Mouse (Mus musculus): ENCODE results near the gene Zfhx3. TPM values are rescaled to one million over a fixed set of nuclear protein-coding genes. Genes with fewer than 3 reads are reported as not detected.

The Zfhx3 gene
- polyA plus RNA-seq, 1 experiment from 2014 or later: 3.3 TPM

GRCm38 (mm10) chr8:108061972-108062371 lies 119.5 kb downstream of the Zfhx3 start:
- H3K36me3 ChIP-seq (ENCODE audit: control insufficient read depth, insufficient read depth): no peaks in the 10 kb centered on the region
- H3K9ac ChIP-seq (ENCODE audit: low read length): no peak overlapping the region
- no peak overlapping the region for H3K4me2 ChIP-seq (ENCODE audit: low read depth, low read length)
- no peak overlapping the region for H3K4me3 ChIP-seq (ENCODE audit: low read length)
- ATAC-seq (replicated peaks; ENCODE audit: extremely low read depth, insufficient read depth, low FRiP score): no peak
- H3K27ac ChIP-seq (ENCODE audit: low read length): no peak overlapping the region
- no peaks in the 10 kb centered on the region for H3K4me1 ChIP-seq (ENCODE audit: control insufficient read depth, insufficient read depth, low read length)
- H3K27me3 ChIP-seq (ENCODE audit: control insufficient read depth, insufficient read depth, low read length): no peaks in the 10 kb centered on the region
- H3K9me3 ChIP-seq (replicated peaks; ENCODE audit: control insufficient read depth, low read length): no peaks in the 10 kb centered on the region
- WGBS: 79% methylated on average over 12 of the region's 12 CpGs

DNA sequence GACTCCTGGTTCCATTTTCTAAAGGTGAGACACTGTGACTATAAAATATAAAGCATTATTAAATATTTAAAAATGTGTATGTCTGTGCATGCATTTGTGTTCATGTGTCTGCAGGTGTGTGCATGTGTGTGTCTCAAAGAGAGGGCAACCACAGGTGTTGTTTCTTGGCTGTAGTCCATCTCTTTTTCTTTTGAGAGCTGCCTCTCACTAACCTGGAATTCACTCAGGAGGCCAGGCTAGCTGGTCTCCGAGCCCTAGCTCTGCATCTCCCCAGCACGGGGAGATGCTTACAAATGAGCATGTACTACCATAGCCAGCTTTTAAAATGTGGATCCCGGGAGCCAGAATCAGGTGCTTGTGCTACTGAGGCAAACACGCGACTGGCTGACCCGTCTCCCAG lies 124.7 kb downstream of the Zfhx3 start:
- no peaks in the 10 kb centered on the region for H3K36me3 ChIP-seq (ENCODE audit: control insufficient read depth, insufficient read depth)
- no peak overlapping the region for H3K9ac ChIP-seq (ENCODE audit: low read length)
- H3K9me3 ChIP-seq (replicated peaks; ENCODE audit: control insufficient read depth, low read length): no peaks in the 10 kb centered on the region
- H3K4me1 ChIP-seq (ENCODE audit: control insufficient read depth, insufficient read depth, low read length): no peaks in the 10 kb centered on the region
- no peaks in the 10 kb centered on the region for H3K27me3 ChIP-seq (ENCODE audit: control insufficient read depth, insufficient read depth, low read length)
- ATAC-seq (replicated peaks; ENCODE audit: extremely low read depth, insufficient read depth, low FRiP score): no peak
- no peak overlapping the region for H3K4me2 ChIP-seq (ENCODE audit: low read depth, low read length)
- WGBS: 83% methylated on average over 6 of the region's 6 CpGs
- no peak overlapping the region for H3K4me3 ChIP-seq (ENCODE audit: low read length)
- no peak overlapping the region for H3K27ac ChIP-seq (ENCODE audit: low read length)

DNA sequence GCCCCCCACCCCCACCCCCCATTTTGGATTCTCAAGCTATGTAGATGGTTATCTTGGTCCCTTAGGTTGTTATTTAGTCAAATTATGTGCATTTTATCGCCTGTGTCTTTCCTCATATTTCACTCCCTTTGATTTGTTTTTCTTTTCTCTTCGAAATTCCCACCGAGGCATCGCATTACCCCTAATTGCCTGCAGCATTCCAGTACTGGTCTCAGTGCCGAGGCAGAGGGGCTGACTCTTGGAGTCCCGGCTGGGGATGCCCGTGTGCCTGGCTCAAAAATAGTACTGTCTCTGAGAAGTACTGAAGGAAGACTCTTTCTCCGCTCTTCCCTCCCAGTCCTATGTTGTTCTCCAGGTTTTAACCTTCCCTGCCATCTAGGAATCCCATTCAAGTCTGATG lies 125.8 kb downstream of the Zfhx3 start:
- 45% methylated on average over 8 of the region's 8 CpGs for WGBS
- H3K9ac ChIP-seq (ENCODE audit: low read length): no peak overlapping the region

DNA sequence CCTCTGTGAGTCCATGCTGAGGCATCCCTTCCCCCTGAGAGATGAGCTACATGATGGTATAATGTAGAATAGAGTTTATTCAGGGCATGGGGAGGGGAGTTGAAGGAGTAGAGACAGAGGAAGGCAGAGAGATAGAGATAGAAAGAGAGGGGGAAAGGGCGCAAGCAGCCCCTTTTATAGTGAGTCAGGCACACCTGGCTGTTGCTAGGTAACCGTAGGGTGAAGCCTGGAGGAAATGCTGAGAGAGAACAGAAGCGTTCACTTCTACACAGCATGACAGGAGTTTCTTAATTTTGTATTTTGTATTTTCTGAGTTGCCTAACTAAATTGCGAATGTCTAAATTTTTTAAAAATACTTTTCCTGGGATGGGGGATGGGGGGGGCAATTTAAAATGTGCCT lies 128.0 kb downstream of the Zfhx3 start:
- 70% methylated on average over 4 of the region's 4 CpGs for WGBS
- Histone ChIP-seq H3K4me1 (ENCODE audit: control insufficient read depth, insufficient read depth, low read length) (no peaks in the 10 kb centered on the region), H3K4me2 (ENCODE audit: low read depth, low read length) (no peak overlapping the region), H3K36me3 (ENCODE audit: control insufficient read depth, insufficient read depth) (no peaks in the 10 kb centered on the region), H3K9me3 (replicated peaks; ENCODE audit: control insufficient read depth, low read length) (no peaks in the 10 kb centered on the region), H3K4me3 (ENCODE audit: low read length) (no peak overlapping the region), H3K9ac (ENCODE audit: low read length) (no peak overlapping the region), H3K27ac (ENCODE audit: low read length) (no peak overlapping the region), H3K27me3 (ENCODE audit: control insufficient read depth, insufficient read depth, low read length) (no peaks in the 10 kb centered on the region)
- ATAC-seq (replicated peaks; ENCODE audit: extremely low read depth, insufficient read depth, low FRiP score): no peak

More for the DNA sequence above, 125.8 kb downstream of the Zfhx3 start:
- ATAC-seq (replicated peaks; ENCODE audit: extremely low read depth, insufficient read depth, low FRiP score): no peak
- no peak overlapping the region for H3K4me2 ChIP-seq (ENCODE audit: low read depth, low read length)
- no peaks in the 10 kb centered on the region for H3K27me3 ChIP-seq (ENCODE audit: control insufficient read depth, insufficient read depth, low read length)
- no peaks in the 10 kb centered on the region for H3K4me1 ChIP-seq (ENCODE audit: control insufficient read depth, insufficient read depth, low read length)
- no peak overlapping the region for H3K4me3 ChIP-seq (ENCODE audit: low read length)
- H3K36me3 ChIP-seq (ENCODE audit: control insufficient read depth, insufficient read depth): no peaks in the 10 kb centered on the region
- H3K27ac ChIP-seq (ENCODE audit: low read length): no peak overlapping the region
- no peaks in the 10 kb centered on the region for H3K9me3 ChIP-seq (replicated peaks; ENCODE audit: control insufficient read depth, low read length)

DNA sequence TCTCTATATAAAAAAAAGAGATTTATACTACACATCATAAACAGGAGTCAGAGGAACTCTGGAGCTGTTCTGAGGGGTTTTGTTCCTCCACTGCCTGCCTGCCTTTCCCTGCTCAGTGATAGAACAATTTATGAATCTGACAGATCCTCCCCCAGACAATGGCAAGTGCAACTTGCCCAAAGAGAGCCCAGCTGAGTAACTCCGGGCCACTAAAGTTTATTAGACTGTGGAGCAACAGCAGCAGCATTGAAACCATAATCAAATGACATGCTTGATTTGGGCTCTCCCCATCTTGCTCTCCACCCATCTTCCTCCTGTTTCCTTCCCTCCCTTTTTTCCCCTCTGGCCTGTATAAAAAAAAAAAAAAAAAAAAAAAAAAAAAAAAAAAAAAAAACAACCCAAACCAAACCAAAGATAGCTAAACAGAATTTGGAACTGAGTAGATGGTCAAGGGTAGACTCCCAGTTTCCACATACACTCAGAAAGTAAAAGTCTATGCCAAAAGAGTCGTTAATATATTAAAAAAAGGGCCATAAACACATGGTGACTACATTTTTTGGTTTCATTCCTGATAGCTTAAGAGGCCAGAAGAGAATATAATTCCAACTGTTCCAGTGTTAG lies 129.8 kb downstream of the Zfhx3 start:
- Histone ChIP-seq H3K4me2 (ENCODE audit: low read depth, low read length) (no peak overlapping the region), H3K4me1 (ENCODE audit: control insufficient read depth, insufficient read depth, low read length) (no peaks in the 10 kb centered on the region), H3K27me3 (ENCODE audit: control insufficient read depth, insufficient read depth, low read length) (no peaks in the 10 kb centered on the region), H3K9ac (ENCODE audit: low read length) (no peak overlapping the region), H3K27ac (ENCODE audit: low read length) (no peak overlapping the region), H3K4me3 (ENCODE audit: low read length) (no peak overlapping the region), H3K36me3 (ENCODE audit: control insufficient read depth, insufficient read depth) (no peaks in the 10 kb centered on the region), H3K9me3 (replicated peaks; ENCODE audit: control insufficient read depth, low read length) (no peaks in the 10 kb centered on the region)
- ATAC-seq (replicated peaks; ENCODE audit: extremely low read depth, insufficient read depth, low FRiP score): no peak
- 73% methylated on average over 2 of the region's 2 CpGs for WGBS

DNA sequence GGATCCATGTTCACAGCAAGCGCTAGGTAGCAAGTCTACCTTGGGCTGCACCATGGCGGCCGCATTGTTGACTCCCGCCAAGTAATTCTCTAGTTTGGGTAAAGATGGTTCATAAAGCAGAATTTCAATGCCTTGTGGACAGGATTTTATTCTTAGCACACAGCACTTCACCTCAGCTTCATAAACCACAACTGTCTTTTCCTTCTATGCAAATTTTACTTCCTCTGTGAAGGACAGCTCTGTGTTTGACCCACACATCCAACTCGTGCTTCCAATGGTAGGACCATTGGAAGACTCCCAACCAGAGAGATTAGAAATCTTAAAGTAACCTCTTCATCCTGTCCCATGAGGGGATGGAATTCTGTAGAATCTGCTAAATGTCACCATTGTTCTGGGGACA lies 130.4 kb downstream of the Zfhx3 start:
- H3K9me3 ChIP-seq (replicated peaks; ENCODE audit: control insufficient read depth, low read length): no peaks in the 10 kb centered on the region
- H3K4me1 ChIP-seq (ENCODE audit: control insufficient read depth, insufficient read depth, low read length): no peaks in the 10 kb centered on the region
- H3K4me3 ChIP-seq (ENCODE audit: low read length): no peak overlapping the region
- no peak overlapping the region for H3K27ac ChIP-seq (ENCODE audit: low read length)
- no peak overlapping the region for H3K9ac ChIP-seq (ENCODE audit: low read length)
- no peak for ATAC-seq (replicated peaks; ENCODE audit: extremely low read depth, insufficient read depth, low FRiP score)
- H3K4me2 ChIP-seq (ENCODE audit: low read depth, low read length): no peak overlapping the region
- no peaks in the 10 kb centered on the region for H3K36me3 ChIP-seq (ENCODE audit: control insufficient read depth, insufficient read depth)
- 82% methylated on average over 5 of the region's 5 CpGs for WGBS
- no peaks in the 10 kb centered on the region for H3K27me3 ChIP-seq (ENCODE audit: control insufficient read depth, insufficient read depth, low read length)

DNA sequence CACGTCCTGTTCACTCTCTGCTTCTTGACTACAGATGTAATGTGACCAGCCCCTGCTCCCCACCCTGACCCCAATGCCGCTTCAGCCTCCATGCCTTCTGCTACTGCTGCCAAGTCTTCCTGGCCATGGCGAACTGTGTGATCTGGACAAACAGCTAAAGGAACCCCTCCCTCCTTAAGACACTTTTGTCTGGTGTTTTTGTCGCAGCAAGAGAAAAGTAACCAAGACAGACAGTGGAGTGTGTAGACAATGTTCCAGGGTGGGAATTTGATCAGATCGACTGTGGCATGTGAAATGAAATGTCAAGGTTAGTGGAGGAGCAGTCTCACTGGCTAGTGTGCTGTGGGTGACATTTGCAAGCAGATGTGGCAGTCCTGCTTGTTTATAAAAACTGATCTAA lies 132.7 kb downstream of the Zfhx3 start:
- 72% methylated on average over 5 of the region's 5 CpGs for WGBS
- Histone ChIP-seq H3K27me3 (ENCODE audit: control insufficient read depth, insufficient read depth, low read length) (no peaks in the 10 kb centered on the region), H3K9me3 (replicated peaks; ENCODE audit: control insufficient read depth, low read length) (no peaks in the 10 kb centered on the region), H3K9ac (ENCODE audit: low read length) (no peak overlapping the region), H3K4me2 (ENCODE audit: low read depth, low read length) (no peak overlapping the region), H3K36me3 (ENCODE audit: control insufficient read depth, insufficient read depth) (no peaks in the 10 kb centered on the region), H3K4me1 (ENCODE audit: control insufficient read depth, insufficient read depth, low read length) (no peaks in the 10 kb centered on the region), H3K27ac (ENCODE audit: low read length) (no peak overlapping the region), H3K4me3 (ENCODE audit: low read length) (no peak overlapping the region)
- no peak for ATAC-seq (replicated peaks; ENCODE audit: extremely low read depth, insufficient read depth, low FRiP score)

DNA sequence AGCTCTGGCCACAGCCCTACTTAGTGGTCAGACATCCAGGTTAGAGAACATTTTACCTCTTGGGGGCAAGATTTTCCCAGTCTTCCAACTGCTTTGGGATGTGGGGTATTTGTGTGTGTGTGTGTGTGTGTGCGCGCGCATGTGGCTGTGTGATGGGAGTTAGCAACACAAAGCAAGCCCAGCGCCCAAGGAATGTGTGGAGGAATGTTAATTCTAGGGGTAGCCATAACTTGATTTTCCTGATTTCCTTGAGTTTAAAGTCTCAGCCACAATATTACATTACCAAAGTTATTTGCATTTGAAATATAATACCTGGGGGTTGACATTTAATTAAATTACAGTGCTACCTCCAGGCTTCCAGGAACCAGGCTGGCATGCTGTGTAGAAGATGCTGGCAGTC lies 136.3 kb downstream of the Zfhx3 start:
- Histone ChIP-seq H3K9ac (ENCODE audit: low read length) (no peak overlapping the region), H3K27ac (ENCODE audit: low read length) (no peak overlapping the region), H3K9me3 (replicated peaks; ENCODE audit: control insufficient read depth, low read length) (no peaks in the 10 kb centered on the region), H3K27me3 (ENCODE audit: control insufficient read depth, insufficient read depth, low read length) (no peaks in the 10 kb centered on the region), H3K36me3 (ENCODE audit: control insufficient read depth, insufficient read depth) (no peaks in the 10 kb centered on the region), H3K4me2 (ENCODE audit: low read depth, low read length) (no peak overlapping the region), H3K4me3 (ENCODE audit: low read length) (no peak overlapping the region), H3K4me1 (ENCODE audit: control insufficient read depth, insufficient read depth, low read length) (no peaks in the 10 kb centered on the region)
- WGBS: 94% methylated on average over 4 of the region's 4 CpGs
- ATAC-seq (replicated peaks; ENCODE audit: extremely low read depth, insufficient read depth, low FRiP score): no peak

GRCm38 (mm10) chr8:108086913-108087312 lies 144.5 kb downstream of the Zfhx3 start:
- no peaks in the 10 kb centered on the region for H3K36me3 ChIP-seq (ENCODE audit: control insufficient read depth, insufficient read depth)
- H3K4me3 ChIP-seq (ENCODE audit: low read length): no peak overlapping the region
- H3K4me1 ChIP-seq (ENCODE audit: control insufficient read depth, insufficient read depth, low read length): no peaks in the 10 kb centered on the region
- H3K27ac ChIP-seq (ENCODE audit: low read length): no peak overlapping the region
- no peak overlapping the region for H3K4me2 ChIP-seq (ENCODE audit: low read depth, low read length)
- H3K27me3 ChIP-seq (ENCODE audit: control insufficient read depth, insufficient read depth, low read length): no peaks in the 10 kb centered on the region
- no peaks in the 10 kb centered on the region for H3K9me3 ChIP-seq (replicated peaks; ENCODE audit: control insufficient read depth, low read length)
- no peak for ATAC-seq (replicated peaks; ENCODE audit: extremely low read depth, insufficient read depth, low FRiP score)
- no peak overlapping the region for H3K9ac ChIP-seq (ENCODE audit: low read length)
- WGBS: 61% methylated on average over 4 of the region's 4 CpGs

All from heart, embryonic 16.5 days (tissue).